Mouse (Mus musculus) stomach, embryonic 16.5 days (tissue): ENCODE data around the gene Myo1d. TPM values are rescaled to one million over a fixed set of nuclear protein-coding genes. Genes with fewer than 3 reads are reported as not detected.
"Not testable (repeated sequence)": the region's sequence is repeated elsewhere in the genome, so short reads cannot be mapped to it uniquely, and the experiment has no call there.

Experiments
- ATAC-seq: fragments of 200-750 bp; cut with Nextera tagmentation; 2 replicates; pipeline ENCODE4 v1.8.0; 2017; ENCODE audit warnings: moderate number of reproducible peaks, moderate TSS enrichment; ENCODE audit not compliant: insufficient read depth, low FRiP score
- H3K27ac ChIP-seq: fragments of 300-500 bp; sonication (generic); 2 replicates; pipeline ENCODE4 v1.5.1; 2014; ENCODE audit warnings: low read length
- H3K27me3 ChIP-seq: fragments of 300-500 bp; sonication (generic); 2 replicates; pipeline ENCODE4 v1.6.1; 2014; ENCODE audit warnings: low read length, control low read depth, mixed read lengths; ENCODE audit not compliant: control insufficient read depth, insufficient read depth
- H3K36me3 ChIP-seq: fragments of 300-500 bp; sonication (generic); 2 replicates; pipeline ENCODE4 v1.6.1; 2014; ENCODE audit warnings: low read length; ENCODE audit not compliant: control insufficient read depth, insufficient read depth
- H3K4me1 ChIP-seq: fragments of 300-500 bp; sonication (generic); 2 replicates; pipeline ENCODE4 v1.6.1; 2014; ENCODE audit warnings: low read length, control low read depth, mixed read lengths; ENCODE audit not compliant: control insufficient read depth, insufficient read depth
- H3K4me2 ChIP-seq: fragments of 300-500 bp; sonication (generic); 2 replicates; pipeline ENCODE4 v1.6.1; 2014; ENCODE audit warnings: low read depth, low read length, mixed read lengths
- H3K4me3 ChIP-seq: fragments of 300-500 bp; sonication (generic); replicated peaks from 2 replicates; pipeline ENCODE4 v1.5.1; 2014; ENCODE audit warnings: mild to moderate bottlenecking, low read length
- H3K9ac ChIP-seq: fragments of 300-500 bp; sonication (generic); 2 replicates; pipeline ENCODE4 v1.6.1; 2014; ENCODE audit warnings: low read length
- H3K9me3 ChIP-seq: fragments of 300-500 bp; sonication (generic); replicated peaks from 2 replicates; pipeline ENCODE4 v1.6.1; 2016; ENCODE audit warnings: low read length, control low read depth; ENCODE audit not compliant: control insufficient read depth
- WGBS: fragments of 180-500 bp; shearing (Covaris S2); extraction: QIAGEN DNeasy Blood & Tissue Kit; methylation state at CpG from one replicate; pipeline ENCODE4 v1.1.7; 2014; 5-methylcytosine and 5-hydroxymethylcytosine counted together
- polyA plus RNA-seq: library from polyadenylated mRNA; unstranded; fragments of >200 nt; fragmentation: Nextera tagmentation; extraction: Ambion mirVana; gene quantifications from 2 replicates; pipeline ENCODE4 v1.2.1, GENCODE M21; 2015

Myo1d gene
- polyA plus RNA-seq, 1 experiment from 2014 or later, result 33.8 TPM

GRCm38 (mm10) chr11:80476222-80477189, 303.3 kb downstream of the Myo1d start, which contains the start of gene Cdk5r1:
TSS of gene Cdk5r1 (plus strand) at chr11:80477023.
- Histone ChIP-seq H3K4me3 (peak within 1 kb of the TSS; percentile 67), H3K27me3 (no peaks in the 10 kb centered on the region), H3K4me1 (peaks cover 14% of the 10 kb centered on the region), H3K36me3 (peaks cover 5% of the 10 kb centered on the region; the same call in 1 of the 2 replicates), H3K27ac (peak within 1 kb of the TSS; percentile 53), H3K9me3 (no peaks in the 10 kb centered on the region), H3K4me2 (peak within 1 kb of the TSS; percentile 99), H3K9ac (peak within 1 kb of the TSS; percentile 77)
- ATAC-seq, result peak; percentile 93
- WGBS, result 1% methylated on average over 84 of the region's 116 CpGs

DNA sequence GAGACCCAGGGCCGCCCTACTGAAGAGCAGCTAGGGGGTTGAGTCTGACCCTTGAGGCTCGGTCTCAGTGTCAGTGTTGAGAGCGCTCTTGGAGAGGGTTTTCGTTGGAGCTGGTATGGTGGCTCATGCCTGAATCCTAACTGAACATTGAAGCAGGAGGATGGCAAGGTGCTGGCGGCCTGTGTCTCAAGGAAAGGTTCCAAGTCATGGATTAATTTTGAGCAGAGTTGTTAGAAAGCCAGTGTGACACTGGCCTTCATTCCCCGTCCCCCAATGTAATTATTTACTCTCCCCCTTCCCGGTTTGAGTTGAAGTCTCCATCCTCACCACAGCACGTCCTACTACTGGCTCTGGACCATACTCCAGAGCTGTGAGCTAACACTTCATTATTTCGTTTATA, 304.3 kb downstream of the Myo1d start:
- no peaks in the 10 kb centered on the region for H3K27me3 ChIP-seq
- ATAC-seq, result no peak
- no peak overlapping the region for H3K4me2 ChIP-seq
- peaks cover 14% of the 10 kb centered on the region for H3K4me1 ChIP-seq
- H3K36me3 ChIP-seq, result peaks cover 5% of the 10 kb centered on the region; the same call in 1 of the 2 replicates
- H3K4me3 ChIP-seq, result no peak overlapping the region
- H3K9ac ChIP-seq, result no peak overlapping the region
- no peaks in the 10 kb centered on the region for H3K9me3 ChIP-seq
- WGBS, result 76% methylated on average over 9 of the region's 9 CpGs
- H3K27ac ChIP-seq, result no peak overlapping the region

DNA sequence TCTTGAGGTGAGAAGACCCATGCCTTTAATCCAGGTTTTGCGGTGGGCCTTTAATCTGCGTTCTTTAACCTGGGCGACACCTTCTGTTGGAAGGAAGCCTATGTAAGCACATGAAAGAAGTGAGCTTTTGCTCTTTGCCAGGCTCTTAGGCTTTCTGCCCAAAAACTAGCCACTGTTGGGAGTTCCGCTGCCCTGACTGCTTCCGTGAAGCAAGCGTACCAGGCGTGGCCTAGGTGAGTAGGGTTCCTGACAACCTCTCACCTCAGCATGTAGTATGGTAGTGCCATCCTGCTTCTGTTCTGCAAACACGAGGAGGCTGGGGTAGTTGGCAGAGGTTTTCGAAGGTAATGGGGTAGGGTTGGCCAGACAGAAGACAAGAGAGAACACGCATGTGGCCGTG, 305.0 kb downstream of the Myo1d start:
- no peaks in the 10 kb centered on the region for H3K27me3 ChIP-seq
- H3K9ac ChIP-seq, result no peak overlapping the region
- no peak overlapping the region for H3K27ac ChIP-seq
- peaks cover 14% of the 10 kb centered on the region for H3K4me1 ChIP-seq
- H3K36me3 ChIP-seq, result peaks cover 5% of the 10 kb centered on the region; the same call in 1 of the 2 replicates
- 89% methylated on average over 11 of the region's 11 CpGs for WGBS
- no peaks in the 10 kb centered on the region for H3K9me3 ChIP-seq
- H3K4me2 ChIP-seq, result no peak overlapping the region
- ATAC-seq, result no peak
- H3K4me3 ChIP-seq, result no peak overlapping the region

DNA sequence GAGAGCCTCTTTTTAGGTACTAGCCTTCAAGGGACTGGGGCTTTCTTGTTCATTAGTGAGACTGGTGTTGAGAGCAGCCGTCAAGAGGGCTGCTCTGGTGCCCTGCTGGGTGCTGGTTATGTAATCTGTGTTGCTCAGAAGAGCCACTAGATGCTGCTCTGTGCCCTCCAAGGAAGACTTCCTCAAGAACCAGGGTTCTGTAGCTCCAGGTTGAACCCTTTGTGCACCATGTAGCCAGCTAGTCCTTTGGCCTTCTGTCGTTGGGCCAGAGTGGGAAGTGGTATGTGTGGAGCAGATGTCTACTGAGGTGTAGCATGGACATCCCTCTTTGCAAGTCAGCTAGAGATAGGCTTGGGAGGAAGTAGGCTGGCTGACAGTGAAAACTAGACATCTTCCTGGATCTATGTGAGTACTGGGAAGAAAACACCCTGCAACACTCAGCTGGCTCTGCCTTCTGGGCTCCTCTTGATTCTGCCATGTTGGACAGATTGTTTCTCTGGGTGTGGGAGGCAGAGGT, 305.6 kb downstream of the Myo1d start:
- Histone ChIP-seq H3K4me3 (no peak overlapping the region), H3K9ac (no peak overlapping the region), H3K36me3 (peaks cover 10% of the 10 kb centered on the region; the same call in 1 of the 2 replicates), H3K4me2 (no peak overlapping the region), H3K27me3 (no peaks in the 10 kb centered on the region), H3K4me1 (peaks cover 14% of the 10 kb centered on the region), H3K9me3 (no peaks in the 10 kb centered on the region), H3K27ac (no peak overlapping the region)
- WGBS, result 73% methylated on average over 2 of the region's 2 CpGs
- ATAC-seq, result no peak

GRCm38 (mm10) chr11:80471836-80472605, 307.8 kb downstream of the Myo1d start:
- Histone ChIP-seq H3K4me2 (no peak overlapping the region), H3K27ac (no peak overlapping the region), H3K4me1 (peaks cover 4% of the 10 kb centered on the region; the same call in 1 of the 2 replicates), H3K9me3 (no peaks in the 10 kb centered on the region), H3K36me3 (peaks cover 25% of the 10 kb centered on the region), H3K9ac (no peak overlapping the region), H3K4me3 (no peak overlapping the region), H3K27me3 (no peaks in the 10 kb centered on the region)
- WGBS, result 77% methylated on average over 16 of the region's 16 CpGs
- no peak for ATAC-seq

DNA sequence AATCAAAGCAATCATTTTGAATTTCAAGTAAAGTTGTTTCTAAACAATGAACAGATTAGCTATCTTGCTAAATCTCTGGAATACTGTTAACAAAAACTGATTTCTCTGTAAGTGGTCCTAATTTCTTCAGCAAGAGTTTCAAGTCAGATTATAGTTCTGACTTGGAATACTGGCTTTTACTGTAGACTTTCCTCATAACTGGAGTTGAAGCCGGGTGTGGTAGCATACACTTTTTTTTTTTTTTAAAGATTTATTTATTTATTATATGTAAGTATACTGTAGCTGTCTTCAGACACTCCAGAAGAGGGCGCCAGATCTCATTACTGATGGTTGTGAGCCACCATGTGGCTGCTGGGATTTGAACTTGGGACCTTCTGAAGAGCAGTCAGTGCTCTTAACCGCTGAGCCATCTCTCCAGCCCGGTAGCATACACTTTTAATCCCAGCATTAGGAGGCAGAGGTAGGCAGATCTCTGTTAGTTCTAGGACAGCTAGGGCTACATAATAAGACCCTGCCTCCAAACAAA, 316.2 kb downstream of the Myo1d start:
- 88% methylated on average over 4 of the region's 4 CpGs for WGBS
- not testable (repeated sequence) for H3K4me2 ChIP-seq, ATAC-seq, H3K27me3 ChIP-seq, H3K4me1 ChIP-seq, H3K9ac ChIP-seq, H3K9me3 ChIP-seq, H3K4me3 ChIP-seq, H3K27ac ChIP-seq
- peaks cover 42% of the 10 kb centered on the region for H3K36me3 ChIP-seq

GRCm38 (mm10) chr11:80453198-80453597, 326.6 kb downstream of the Myo1d start:
- Histone ChIP-seq H3K9ac (no peak overlapping the region), H3K9me3 (no peaks in the 10 kb centered on the region), H3K27ac (no peak overlapping the region), H3K27me3 (no peaks in the 10 kb centered on the region), H3K4me3 (no peak overlapping the region), H3K4me1 (no peaks in the 10 kb centered on the region), H3K36me3 (peaks cover 13% of the 10 kb centered on the region), H3K4me2 (no peak overlapping the region)
- no peak for ATAC-seq
- WGBS, result 90% methylated on average over 1 of the region's 1 CpGs

DNA sequence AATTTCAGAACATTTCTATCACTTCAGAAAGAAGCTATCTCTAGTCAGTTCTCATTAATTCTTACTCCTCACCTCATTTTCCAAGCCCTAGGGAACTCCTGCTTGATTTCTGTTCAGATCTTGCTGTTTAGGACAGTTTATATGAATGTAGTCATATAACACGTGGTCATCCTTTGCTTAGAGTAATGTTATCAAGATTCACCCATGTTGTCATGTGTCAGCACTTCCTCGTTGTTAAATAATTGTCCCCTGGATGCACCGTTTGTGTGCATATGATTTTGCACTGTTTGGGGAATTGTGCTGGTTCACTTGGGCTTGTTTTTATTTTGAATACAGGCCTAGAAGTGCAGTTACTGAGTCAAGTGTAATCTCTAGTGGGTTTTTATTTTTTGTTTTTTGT, 327.6 kb downstream of the Myo1d start:
- WGBS, result 86% methylated on average over 3 of the region's 3 CpGs
- no peaks in the 10 kb centered on the region for H3K27me3 ChIP-seq
- H3K4me2 ChIP-seq, result no peak overlapping the region
- peaks cover 7% of the 10 kb centered on the region for H3K36me3 ChIP-seq
- H3K9me3 ChIP-seq, result no peaks in the 10 kb centered on the region
- no peak overlapping the region for H3K4me3 ChIP-seq
- H3K9ac ChIP-seq, result no peak overlapping the region
- no peak for ATAC-seq
- H3K4me1 ChIP-seq, result no peaks in the 10 kb centered on the region
- no peak overlapping the region for H3K27ac ChIP-seq
